Comparison of ENCODE assay signal across 9 mouse cellular contexts in genomic region chrY:90724014-90724709, GRCm38 (mm10). TPM values are rescaled to one million over a fixed set of nuclear protein-coding genes. Genes with fewer than 3 reads are reported as not detected.
DNase-seq lines count a peak whose midpoint lies in the region; ATAC-seq and TF ChIP-seq lines count a peak whose summit lies in the region.
"Not testable (repeated sequence)": the region's sequence is repeated elsewhere in the genome, so short reads cannot be mapped to it uniquely, and the experiment has no call there.
"Had no signal": no experiment of that assay in that cellular context is flagged by ENCODE, and none has a peak within 500 bp of the region (broad histone marks: within the 10 kb centered on the region; RNA-seq: fewer than 3 reads in every experiment).

No protein-coding gene starts in this region.

- H3K4me3 ChIP-seq in embryonic facial prominence, embryonic 12.5 days; intestine, embryonic 14.5 days (ENCODE audit: low read depth, low read length); limb, embryonic 15.5 days; midbrain, embryonic 13.5 days (replicated peaks): not testable (repeated sequence)

- in situ Hi-C loops in Patski (cut with MboI; ENCODE audit: low pct_unique_long_range_greater_than_20kb), result not testable (repeated sequence)

- H3K4me1 ChIP-seq in embryonic facial prominence, embryonic 12.5 days; intestine, embryonic 14.5 days (replicated peaks; ENCODE audit: control insufficient read depth, insufficient read depth, low read length); limb, embryonic 15.5 days; midbrain, embryonic 13.5 days (replicated peaks): not testable (repeated sequence)

- not testable (repeated sequence) for TF ChIP-seq CTCF in Patski (IDR thresholded peaks at IDR 0.05)

- H3K4me2 ChIP-seq in embryonic facial prominence, embryonic 12.5 days (replicated peaks); intestine, embryonic 14.5 days (ENCODE audit: low read length); limb, embryonic 15.5 days; midbrain, embryonic 13.5 days (replicated peaks): not testable (repeated sequence)

- H3K9ac ChIP-seq in embryonic facial prominence, embryonic 12.5 days; intestine, embryonic 14.5 days (ENCODE audit: low read length); limb, embryonic 15.5 days; midbrain, embryonic 13.5 days (replicated peaks): not testable (repeated sequence)

- peak; percentile 6 for DNase-seq in 3T3-L1 (ENCODE audit: low read depth, low spot score)
- not testable (repeated sequence) for DNase-seq in Patski (ENCODE audit: low read depth, low spot score)
- DNase-seq in heart, adult 11 months, result peak; percentile 88
- DNase-seq in intestine, embryonic 14.5 days (ENCODE audit: low spot score), result peak; percentile 53
- peak; percentile 68 for DNase-seq in splenic B cell, adult 2 months (ENCODE audit: low read depth, low spot score)

- H3K27ac ChIP-seq in embryonic facial prominence, embryonic 12.5 days; intestine, embryonic 14.5 days (ENCODE audit: low read depth); limb, embryonic 15.5 days; midbrain, embryonic 13.5 days: not testable (repeated sequence)

- H3K27me3 ChIP-seq in Patski; embryonic facial prominence, embryonic 12.5 days; intestine, embryonic 14.5 days (replicated peaks; ENCODE audit: control insufficient read depth, insufficient read depth, low read length); limb, embryonic 15.5 days; midbrain, embryonic 13.5 days; splenic B cell, adult 2 months (ENCODE audit: control insufficient read depth, insufficient read depth, low read length, poor library complexity, severe bottlenecking): not testable (repeated sequence)

- ATAC-seq in Patski, result peak; percentile 21
- ATAC-seq in embryonic facial prominence, embryonic 12.5 days (ENCODE audit: insufficient number of reproducible peaks, insufficient read depth, low FRiP score, low TSS enrichment), result peak; percentile 82; the same call in 1 of the 2 replicates
- not testable (repeated sequence) for ATAC-seq in intestine, embryonic 14.5 days (replicated peaks; ENCODE audit: low FRiP score, low TSS enrichment, low read depth)
- peak; percentile 72; the same call in 1 of the 2 replicates for ATAC-seq in limb, embryonic 15.5 days (ENCODE audit: insufficient number of reproducible peaks, low FRiP score, low TSS enrichment, low read depth)
- ATAC-seq in midbrain, embryonic 13.5 days, result peak; percentile 94

- not testable (repeated sequence) for H3K9me3 ChIP-seq in embryonic facial prominence, embryonic 12.5 days; intestine, embryonic 14.5 days (ENCODE audit: control insufficient read depth, low read length); limb, embryonic 15.5 days; midbrain, embryonic 13.5 days

- CTCF ChIA-PET in Patski (lab: Charles Lee), result not testable (repeated sequence)

- 61% methylated on average over 8 of the region's 8 CpGs for WGBS in embryonic facial prominence, embryonic 12.5 days
- WGBS in intestine, embryonic 14.5 days, result 44% methylated on average over 8 of the region's 8 CpGs
- WGBS in limb, embryonic 15.5 days, result 62% methylated on average over 8 of the region's 8 CpGs
- 59% methylated on average over 8 of the region's 8 CpGs for WGBS in midbrain, embryonic 13.5 days

- H3K36me3 ChIP-seq in embryonic facial prominence, embryonic 12.5 days; intestine, embryonic 14.5 days (ENCODE audit: control insufficient read depth, insufficient read depth, low read length); limb, embryonic 15.5 days; midbrain, embryonic 13.5 days; splenic B cell, adult 2 months (ENCODE audit: control insufficient read depth, insufficient read depth, low read length, poor library complexity, severe bottlenecking): not testable (repeated sequence)

- POLR2A ChIA-PET in Patski (lab: Charles Lee), result not testable (repeated sequence)

RNA-seq across cellular contexts. Expression of gene Gm21860, which starts 30.5 kb away (rescaled TPM):
- not detected for polyA plus RNA-seq in Patski (2021)
- polyA plus RNA-seq in embryonic facial prominence, embryonic 12.5 days (2016; fragmentation: Nextera tagmentation; extraction: Ambion mirVana), result not detected in 2 replicates
- polyA plus RNA-seq in intestine, embryonic 14.5 days (2014; fragmentation: Nextera tagmentation; extraction: Ambion mirVana), result not detected in 2 replicates
- not detected in 2 replicates for polyA plus RNA-seq in limb, embryonic 15.5 days (2015; fragmentation: Nextera tagmentation; extraction: Ambion mirVana)
- not detected in 2 replicates for polyA plus RNA-seq in midbrain, embryonic 13.5 days (2015; fragmentation: Nextera tagmentation; extraction: Ambion mirVana)
- polyA plus RNA-seq: spleen, adult 2 months had no signal
